Mouse (Mus musculus) liver, embryonic 14.5 days (tissue): ENCODE data around the gene March6.

Experiments used
- CTCF ChIP-seq: IDR thresholded peaks from 2 replicates; pipeline ENCODE4 v1.5.1; 2016; ENCODE audit warnings: antibody characterized with exemption, low read depth, control low read depth
- EP300 ChIP-seq: IDR thresholded peaks from 2 replicates; pipeline ENCODE4 v1.6.1; 2016; ENCODE audit warnings: antibody characterized with exemption, low read depth

DNA sequence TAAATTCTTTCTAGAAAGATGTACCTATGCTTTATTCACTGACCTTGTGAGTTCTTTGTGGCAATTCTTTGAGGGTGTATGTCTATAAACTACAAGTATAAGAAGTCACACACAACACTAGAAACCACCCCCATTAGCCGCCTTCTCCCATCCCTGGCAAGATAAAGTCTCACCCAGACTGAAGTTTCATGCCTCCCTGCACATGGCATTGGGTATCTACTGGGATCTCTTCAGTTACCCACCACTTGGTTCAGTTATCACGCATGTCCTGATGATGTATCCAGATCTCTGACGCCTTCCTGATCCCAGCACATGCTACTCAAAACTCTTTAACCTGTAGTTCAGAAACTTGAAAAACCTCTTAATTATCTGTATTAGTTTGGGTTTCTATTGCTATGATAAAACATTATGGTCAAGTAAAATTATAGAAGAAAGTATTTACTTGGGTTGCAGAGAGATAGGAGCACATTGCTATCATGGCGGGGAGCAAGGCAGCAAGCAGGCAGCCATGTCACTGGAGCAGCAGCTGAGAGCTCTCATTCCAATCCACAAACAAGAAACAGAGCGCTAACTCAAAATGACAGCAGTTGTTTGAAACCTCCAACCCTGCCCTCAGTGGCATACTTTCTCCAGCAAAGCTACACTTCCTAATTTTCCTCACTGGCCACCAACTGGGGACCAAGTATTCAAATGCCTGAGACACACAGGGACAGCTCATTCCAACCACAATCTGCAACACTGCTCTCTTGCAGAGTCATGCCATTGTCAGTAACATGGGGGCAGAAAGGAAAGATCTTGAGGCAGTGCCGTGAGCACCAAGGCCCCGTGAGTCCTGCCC lies 3.8 kb upstream of the March6 start:
- no peak for TF ChIP-seq CTCF
- no peak for TF ChIP-seq EP300
